Mouse (Mus musculus) liver, postnatal 0 days (tissue): Measurements from ENCODE around the gene Gng12. TPM values are rescaled to one million over a fixed set of nuclear protein-coding genes. Genes with fewer than 3 reads are reported as not detected.

ENCODE experiments used
- ATAC-seq: fragments of 200-750 bp; cut with Nextera tagmentation; 2 replicates; pipeline ENCODE4 v1.8.0; 2017; ENCODE audit warnings: mild to moderate bottlenecking, moderate library complexity
- DNase-seq: peaks from one replicate; pipeline ENCODE4 v3.0.0-alpha.2; 2016
- H3K27ac ChIP-seq: fragments of 300-500 bp; sonication (generic); 2 replicates; pipeline ENCODE4 v1.5.1; 2014; ENCODE audit warnings: antibody characterized with exemption, moderate library complexity, mild to moderate bottlenecking, low read depth
- H3K27me3 ChIP-seq: fragments of 300-500 bp; sonication (generic); 2 replicates; pipeline ENCODE4 v1.6.1; 2014; ENCODE audit warnings: low read length, control low read depth, mixed read lengths; ENCODE audit not compliant: insufficient read depth
- H3K36me3 ChIP-seq: fragments of 300-500 bp; sonication (generic); replicated peaks from 2 replicates; pipeline ENCODE4 v1.6.1; 2014; ENCODE audit warnings: mild to moderate bottlenecking, control low read depth, low read length, moderate library complexity, mixed read lengths; ENCODE audit not compliant: insufficient read depth
- H3K4me1 ChIP-seq: fragments of 300-500 bp; sonication (generic); 2 replicates; pipeline ENCODE4 v1.6.1; 2014; ENCODE audit warnings: antibody characterized with exemption, mild to moderate bottlenecking, control low read depth; ENCODE audit not compliant: insufficient read depth
- H3K4me2 ChIP-seq: fragments of 300-500 bp; sonication (generic); 2 replicates; pipeline ENCODE4 v1.6.1; 2014; ENCODE audit warnings: low read depth, mild to moderate bottlenecking, low read length, moderate library complexity, mixed read lengths
- H3K4me3 ChIP-seq: fragments of 300-500 bp; sonication (generic); 2 replicates; pipeline ENCODE4 v1.5.1; 2014; ENCODE audit warnings: low read depth, low read length
- H3K9ac ChIP-seq: fragments of 300-500 bp; sonication (generic); replicated peaks from 2 replicates; pipeline ENCODE4 v1.6.1; 2014; ENCODE audit warnings: mild to moderate bottlenecking, moderate library complexity
- H3K9me3 ChIP-seq: fragments of 300-500 bp; sonication (generic); 2 replicates; pipeline ENCODE4 v1.6.1; 2016; ENCODE audit warnings: mild to moderate bottlenecking, control low read depth, low read length, mixed read lengths
- CTCF ChIP-seq: sonication (generic); IDR thresholded peaks from 2 replicates; pipeline ENCODE4 v1.5.1; 2016; ENCODE audit warnings: antibody characterized with exemption, low read depth
- EP300 ChIP-seq: IDR thresholded peaks from 2 replicates; pipeline ENCODE4 v1.6.1; 2016; ENCODE audit warnings: antibody characterized with exemption, low read depth, mild to moderate bottlenecking
- WGBS: fragments of 180-500 bp; shearing (Covaris S2); extraction: QIAGEN DNeasy Blood & Tissue Kit; methylation state at CpG from one replicate; pipeline ENCODE4 v1.1.7; 2014; ENCODE audit not compliant: insufficient replicate concordance; 5-methylcytosine and 5-hydroxymethylcytosine counted together
- polyA plus RNA-seq: library from polyadenylated mRNA; unstranded; fragments of >200 nt; fragmentation: Nextera tagmentation; extraction: Ambion mirVana; gene quantifications from 2 replicates; pipeline ENCODE4 v1.2.1, GENCODE M21; 2015

Gene Gng12
- polyA plus RNA-seq, 1 experiment from 2014 or later = 39.4 TPM

GRCm38 (mm10) chr6:67033604-67034003 is 137.4 kb downstream of the Gng12 start:
- Histone ChIP-seq H3K4me3 (no peak overlapping the region), H3K4me1 (peaks cover 25% of the 10 kb centered on the region), H3K27me3 (no peaks in the 10 kb centered on the region), H3K9me3 (no peaks in the 10 kb centered on the region), H3K27ac (peak overlapping the region; percentile 92), H3K4me2 (peak overlapping the region; percentile 64), H3K9ac (no peak overlapping the region), H3K36me3 (0 out of 2 replicates have a peak, but pooled peaks cover 2% of the 10 kb centered on the region)
- ATAC-seq = no peak
- no peak for DNase-seq
- TF ChIP-seq EP300 = no peak
- no peak for TF ChIP-seq CTCF
- WGBS = 70% methylated on average over 4 of the region's 4 CpGs

GRCm38 (mm10) chr6:67034331-67035130 is 138.3 kb downstream of the Gng12 start:
- ATAC-seq (peak; percentile 33), DNase-seq (peak; percentile 48)
- TF ChIP-seq CTCF (no peak), EP300 (peak; percentile 91)
- Histone ChIP-seq H3K36me3 (0 out of 2 replicates have a peak, but pooled peaks cover 2% of the 10 kb centered on the region), H3K27ac (peak overlapping the region; percentile 92), H3K4me1 (peaks cover 21% of the 10 kb centered on the region; the same call in 1 of the 2 replicates), H3K4me2 (peak overlapping the region; percentile 64), H3K27me3 (no peaks in the 10 kb centered on the region), H3K9ac (peak overlapping the region; percentile 65), H3K4me3 (peak overlapping the region; percentile 39), H3K9me3 (no peaks in the 10 kb centered on the region)
- 32% methylated on average over 7 of the region's 7 CpGs for WGBS

GRCm38 (mm10) chr6:67035388-67036299 is 139.4 kb downstream of the Gng12 start:
- Histone ChIP-seq H3K9ac (peak overlapping the region; percentile 97), H3K4me2 (peak overlapping the region; percentile 87), H3K4me3 (peak overlapping the region; percentile 98), H3K27me3 (no peaks in the 10 kb centered on the region), H3K9me3 (no peaks in the 10 kb centered on the region), H3K27ac (peak overlapping the region; percentile 99), H3K4me1 (peaks cover 20% of the 10 kb centered on the region; the same call in 1 of the 2 replicates), H3K36me3 (0 out of 2 replicates have a peak, but pooled peaks cover 2% of the 10 kb centered on the region)
- TF ChIP-seq CTCF (no peak), EP300 (peak; percentile 72)
- peak; percentile 50 for ATAC-seq
- WGBS = 16% methylated on average over 19 of the region's 19 CpGs
- DNase-seq = peak; percentile 62

GRCm38 (mm10) chr6:67036356-67036811 is 140.2 kb downstream of the Gng12 start:
- DNase-seq = peak; percentile 90
- ATAC-seq = peak; percentile 75
- Histone ChIP-seq H3K4me1 (peaks cover 20% of the 10 kb centered on the region; the same call in 1 of the 2 replicates), H3K4me3 (peak overlapping the region; percentile 98), H3K4me2 (peak overlapping the region; percentile 87), H3K9me3 (no peaks in the 10 kb centered on the region), H3K36me3 (0 out of 2 replicates have a peak, but pooled peaks cover 2% of the 10 kb centered on the region), H3K9ac (peak overlapping the region; percentile 97), H3K27me3 (no peaks in the 10 kb centered on the region), H3K27ac (peak overlapping the region; percentile 99)
- TF ChIP-seq EP300 = peak; percentile 9; the same call in 1 of the 2 replicates
- peak; percentile 86 for TF ChIP-seq CTCF
- under 1% methylated on average over 29 of the region's 29 CpGs for WGBS

- no peaks in the 10 kb centered on the region for H3K27me3 ChIP-seq
- TF ChIP-seq CTCF (peak; percentile 31), EP300 (peak; percentile 72; the same call in 1 of the 2 replicates)
- no peaks in the 10 kb centered on the region for H3K9me3 ChIP-seq
- peaks cover 20% of the 10 kb centered on the region; the same call in 1 of the 2 replicates for H3K4me1 ChIP-seq
- ATAC-seq (peak; percentile 90), DNase-seq (peak; percentile 94)
- peak within 1 kb of the TSS; percentile 87 for H3K4me2 ChIP-seq
- H3K27ac ChIP-seq = peak within 1 kb of the TSS; percentile 99
- WGBS = under 1% methylated on average over 66 of the region's 69 CpGs
- H3K36me3 ChIP-seq = 0 out of 2 replicates have a peak, but pooled peaks cover 2% of the 10 kb centered on the region
- peak within 1 kb of the TSS; percentile 98 for H3K4me3 ChIP-seq
- peak within 1 kb of the TSS; percentile 97 for H3K9ac ChIP-seq
Measured at GRCm38 (mm10) chr6:67036837-67037628, 140.8 kb downstream of the Gng12 start, which contains the start of gene Gadd45a. Gene Gadd45a (minus strand): TSS chr6:67037457.
